Mouse (Mus musculus) ES-E14 (cell line): Measurements from ENCODE around the gene Sult5a1. TPM values are rescaled to one million over a fixed set of nuclear protein-coding genes. Genes with fewer than 3 reads are reported as not detected.
A peak's percentile ranks its signal among the peaks of the same experiment; 100 is the strongest.

Experiments used
- DNase-seq: peaks from one replicate; pipeline ENCODE4 v3.0.0-alpha.2; 2013; ENCODE audit warnings: low read depth, low spot score
- H3K27ac ChIP-seq: 2 replicates; pipeline ENCODE4 v1.5.1; 2012; ENCODE audit warnings: low read depth, mild to moderate bottlenecking, low read length, moderate library complexity, mixed read lengths; ENCODE audit not compliant: poor library complexity, insufficient read depth, severe bottlenecking
- H3K36me3 ChIP-seq: 2 replicates; pipeline ENCODE4 v1.6.1; 2012; ENCODE audit warnings: mild to moderate bottlenecking, low read length, moderate library complexity, mixed read lengths; ENCODE audit not compliant: control insufficient read depth, poor library complexity, insufficient read depth, severe bottlenecking
- H3K4me1 ChIP-seq, 2 experiments: fragments of 150-350 bp in 1 of 2; sonication (generic) in 1 of 2; 2 replicates each; pipeline ENCODE4 v1.6.1; 2012; ENCODE audit warnings: low read length in 2 of 2, mild to moderate bottlenecking in 1 of 2, mixed read lengths in 1 of 2; ENCODE audit not compliant: control insufficient read depth in 2 of 2, insufficient read depth in 2 of 2, poor library complexity in 1 of 2
- H3K4me3 ChIP-seq, 2 experiments: fragments of 150-350 bp in 1 of 2; sonication (generic) in 1 of 2; 2 replicates each; pipeline ENCODE4 v1.5.1; 2012; ENCODE audit warnings: low read length in 2 of 2, low read depth in 1 of 2, mild to moderate bottlenecking in 1 of 2, mixed read lengths in 1 of 2; ENCODE audit not compliant: insufficient read depth in 1 of 2, poor library complexity in 1 of 2, severe bottlenecking in 1 of 2
- H3K9ac ChIP-seq: 2 replicates; pipeline ENCODE4 v1.6.1; 2012; ENCODE audit warnings: low read depth, mild to moderate bottlenecking, low read length, mixed read lengths; ENCODE audit not compliant: poor library complexity, insufficient read depth, severe bottlenecking
- H3K9me3 ChIP-seq: fragments of 150-350 bp; sonication (generic); 2 replicates; pipeline ENCODE4 v1.6.1; 2012; ENCODE audit warnings: low read depth, mild to moderate bottlenecking, low read length; ENCODE audit not compliant: control insufficient read depth, insufficient read depth
- CHD2 ChIP-seq: IDR thresholded peaks from 2 replicates; pipeline ENCODE4 v1.6.1; 2014; ENCODE audit warnings: mild to moderate bottlenecking, low read depth, low read length, inconsistent platforms
- HCFC1 ChIP-seq: IDR thresholded peaks from 2 replicates; pipeline ENCODE4 v1.6.1; 2012; ENCODE audit warnings: low read length, inconsistent platforms, borderline replicate concordance; ENCODE audit not compliant: insufficient read depth
- MAFK ChIP-seq: IDR thresholded peaks from 2 replicates; pipeline ENCODE4 v1.6.1; 2014; ENCODE audit warnings: mild to moderate bottlenecking, low read depth, low read length, inconsistent platforms; ENCODE audit not compliant: insufficient read depth
- ZC3H11A ChIP-seq: IDR thresholded peaks from 2 replicates; pipeline ENCODE4 v1.6.1; 2012; ENCODE audit warnings: low read depth, mild to moderate bottlenecking, inconsistent platforms, low read length, borderline replicate concordance
- ZNF384 ChIP-seq: IDR thresholded peaks from 2 replicates; pipeline ENCODE4 v1.6.1; 2012; ENCODE audit warnings: low read depth, low read length, inconsistent platforms
- in situ Hi-C, 2 experiments: fragments of 600-800 bp; cut with MboI; formaldehyde crosslinking; loops; one replicate each; pipeline ENCODE4 v1.15.1; 2025; ENCODE audit warnings: low sequenced_read_pairs in 2 of 2, inconsistent platforms in 1 of 2; ENCODE audit not compliant: unreplicated experiment in 2 of 2
- total RNA-seq: library from RNA; depleted of rRNA; stranded (reverse); fragments of 300-350 nt; gene quantifications from 2 replicates; pipeline ENCODE4 v1.2.3, GENCODE M21; 2012

Gene Sult5a1
- total RNA-seq, 1 experiment: 3.3 TPM

- TF ChIP-seq CHD2 (no peak), ZNF384 (no peak), HCFC1 (no peak), ZC3H11A (no peak), MAFK (no peak)
- H3K36me3 ChIP-seq: no peaks in the 10 kb centered on the region
- H3K27ac ChIP-seq: no peak overlapping the region
- H3K9ac ChIP-seq: no peak overlapping the region
- no peaks in the 10 kb centered on the region for H3K4me1 ChIP-seq
- H3K9me3 ChIP-seq: no peaks in the 10 kb centered on the region
- H3K4me3 ChIP-seq: no peak overlapping the region
- DNase-seq: no peak
- in situ Hi-C loops: no loop called here
These were observed 23.9 kb downstream of the Sult5a1 start for GRCm38 (mm10) chr8:123134149-123134713.

- H3K4me3 ChIP-seq: no peak overlapping the region
- H3K9ac ChIP-seq: no peak overlapping the region
- no peaks in the 10 kb centered on the region for H3K9me3 ChIP-seq
- H3K27ac ChIP-seq: no peak overlapping the region
- no peak for TF ChIP-seq MAFK
- no peak for TF ChIP-seq ZNF384
- no peak for TF ChIP-seq ZC3H11A
- TF ChIP-seq HCFC1: no peak
- TF ChIP-seq CHD2: no peak
- DNase-seq: no peak
- in situ Hi-C loops: no loop called here
- H3K36me3 ChIP-seq: no peaks in the 10 kb centered on the region
- H3K4me1 ChIP-seq: no peaks in the 10 kb centered on the region
These were observed 25.2 kb downstream of the Sult5a1 start for GRCm38 (mm10) chr8:123132953-123133352.

- no peak overlapping the region for H3K9ac ChIP-seq
- in situ Hi-C loops: no loop called here
- no peak for DNase-seq
- H3K4me3 ChIP-seq: no peak overlapping the region
- TF ChIP-seq ZC3H11A: no peak
- TF ChIP-seq CHD2: no peak
- TF ChIP-seq ZNF384: no peak
- TF ChIP-seq MAFK: no peak
- TF ChIP-seq HCFC1: no peak
- H3K27ac ChIP-seq: no peak overlapping the region
- H3K36me3 ChIP-seq: no peaks in the 10 kb centered on the region
- no peaks in the 10 kb centered on the region for H3K9me3 ChIP-seq
- H3K4me1 ChIP-seq: peaks cover under 1 to 4% of the 10 kb centered on the region in 2 experiments; a peak in 1 of 4 replicates
These were observed 27.1 kb downstream of the Sult5a1 start for GRCm38 (mm10) chr8:123131041-123131440.

GRCm38 (mm10) chr8:123126193-123126816 is 31.8 kb downstream of the Sult5a1 start:
- no peak for TF ChIP-seq MAFK
- TF ChIP-seq ZNF384: no peak
- TF ChIP-seq HCFC1: no peak
- no peak for TF ChIP-seq CHD2
- TF ChIP-seq ZC3H11A: no peak
- Histone ChIP-seq H3K4me3 (peak overlapping the region; percentile 30 to 41; a peak in 2 of 4 replicates), H3K36me3 (no peaks in the 10 kb centered on the region), H3K4me1 (peaks cover 2 to 6% of the 10 kb centered on the region in 2 experiments; a peak in 1 of 4 replicates), H3K9me3 (no peaks in the 10 kb centered on the region), H3K27ac (no peak overlapping the region), H3K9ac (no peak overlapping the region)
- no peak for DNase-seq
- in situ Hi-C loops: no loop called here
